Mouse (Mus musculus) telencephalon, adult 2 months (tissue): ENCODE data around the gene Azgp1.
"Not testable (repeated sequence)": the region's sequence is repeated elsewhere in the genome, so short reads cannot be mapped to it uniquely, and the experiment has no call there.

Experiments
- DNase-seq: peaks from one replicate; pipeline ENCODE4 v3.0.0-alpha.2; 2011; ENCODE audit warnings: low read depth, low spot score

The Azgp1 gene

DNA sequence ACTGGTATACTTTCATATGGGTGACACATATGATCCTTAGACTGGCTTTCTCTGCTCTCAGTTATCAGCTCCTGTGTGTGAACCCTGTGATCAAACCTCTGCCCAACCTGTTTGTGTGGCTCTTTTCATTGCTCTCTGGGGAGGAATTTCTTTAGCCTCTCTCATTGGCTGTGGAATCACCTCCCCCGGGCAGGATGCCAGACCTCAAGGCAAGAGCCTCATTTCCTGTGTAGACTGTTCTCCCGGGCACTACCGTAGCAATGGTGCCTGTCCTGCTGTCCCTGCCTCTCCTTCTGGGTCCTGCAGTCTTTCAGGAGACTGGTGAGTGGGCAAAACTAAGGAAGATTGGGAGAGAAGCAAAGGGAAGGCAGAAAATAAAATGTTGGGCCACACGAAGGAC is at the start of gene Azgp1:
TSS of gene Azgp1 (plus strand) at position 221 of the 400 bp plus-strand sequence.
- no peak for DNase-seq

DNA sequence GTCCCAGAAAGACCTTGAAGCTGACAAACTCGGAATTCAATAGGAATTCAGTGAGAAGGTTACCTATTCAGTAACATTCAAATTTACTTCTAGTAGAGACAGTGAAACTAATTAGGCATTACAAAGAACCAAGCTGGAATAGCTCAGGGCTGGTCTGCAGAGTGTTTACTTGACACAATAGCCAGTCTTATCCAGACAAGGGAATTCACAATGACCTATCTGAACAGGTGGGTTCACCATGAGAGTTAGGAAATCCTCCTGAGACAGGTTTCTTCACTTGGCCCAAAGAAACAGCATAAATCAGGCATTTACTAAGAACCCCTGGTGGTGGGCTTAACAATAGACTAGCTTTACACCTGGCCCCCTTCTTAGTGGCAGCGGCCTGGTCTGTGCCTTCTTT is 47.4 kb upstream of the Azgp1 start:
- DNase-seq: not testable (repeated sequence)

DNA sequence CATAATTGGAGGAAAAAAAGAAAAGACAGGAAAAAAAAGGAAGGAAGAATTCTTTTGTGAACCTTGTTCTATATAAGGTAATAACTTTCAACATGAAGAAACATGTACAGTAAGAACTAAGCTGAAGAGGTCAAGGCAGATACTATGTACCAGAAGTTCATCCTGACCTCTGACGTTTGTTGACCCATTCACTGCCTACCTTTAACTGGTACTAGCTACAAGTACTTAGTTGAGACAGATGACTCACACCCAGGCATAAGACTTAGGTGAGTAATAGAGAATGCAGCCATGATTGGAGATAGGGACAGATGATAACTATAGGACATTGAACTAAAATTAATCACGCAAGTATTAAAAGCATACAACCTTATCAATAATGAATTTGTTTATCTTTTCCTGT is 44.8 kb upstream of the Azgp1 start:
- no peak for DNase-seq

DNA sequence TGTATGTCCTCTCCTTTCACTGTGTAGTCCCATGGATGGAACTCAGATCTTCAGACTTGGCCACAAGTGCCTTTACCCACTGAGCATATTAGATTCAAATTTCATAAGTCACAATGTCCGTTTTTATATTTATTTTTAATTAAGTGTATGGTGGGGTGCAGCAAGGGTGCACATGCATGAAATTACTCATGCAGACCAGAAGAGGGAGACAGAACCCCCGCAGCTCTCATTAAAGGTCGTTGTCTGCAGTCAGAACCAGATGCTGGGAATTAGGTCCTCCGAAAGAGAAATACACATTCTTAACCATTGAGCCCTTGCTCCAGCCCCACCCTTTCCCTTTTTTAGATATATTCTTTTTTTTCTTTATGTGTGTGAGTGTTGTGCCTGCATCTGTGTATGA is 44.1 kb upstream of the Azgp1 start:
- no peak for DNase-seq

DNA sequence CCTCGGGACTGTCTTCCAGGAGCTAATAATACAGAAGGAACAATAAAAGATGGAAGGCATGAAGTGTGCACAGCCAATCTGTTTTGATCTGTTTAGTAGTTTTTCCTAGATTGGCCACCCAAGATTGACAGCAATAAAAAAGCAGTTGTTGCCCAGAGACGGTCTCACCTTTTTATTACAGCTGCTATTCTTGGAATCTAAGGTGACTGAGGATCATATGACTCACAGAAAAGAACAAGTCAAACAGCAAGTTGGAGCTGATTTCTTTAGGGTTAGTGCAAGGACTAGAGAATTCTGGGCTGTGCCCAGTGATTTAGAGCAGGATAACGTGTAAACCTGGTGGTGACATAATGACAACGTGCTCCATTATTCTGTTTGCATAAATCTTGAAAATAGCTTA is 40.4 kb upstream of the Azgp1 start:
- DNase-seq: no peak

DNA sequence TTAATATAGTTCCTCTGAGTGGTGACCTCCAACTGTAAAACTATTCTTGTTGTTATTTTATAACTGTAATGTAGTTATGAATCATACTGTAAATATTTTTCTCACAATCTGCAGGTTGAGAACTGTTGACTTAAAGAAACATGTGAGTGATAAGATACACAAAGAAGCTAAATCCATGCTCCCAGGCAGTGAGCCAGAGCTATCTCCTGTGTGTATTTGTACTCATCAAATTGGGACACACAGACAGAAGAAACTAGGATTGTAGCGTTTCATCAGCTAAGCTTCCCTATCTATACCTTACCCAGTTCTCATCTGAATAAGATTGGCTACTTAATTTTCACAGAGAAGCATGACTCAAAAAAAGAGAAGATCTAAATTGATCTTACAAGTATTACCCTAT is 38.2 kb upstream of the Azgp1 start:
- no peak for DNase-seq

DNA sequence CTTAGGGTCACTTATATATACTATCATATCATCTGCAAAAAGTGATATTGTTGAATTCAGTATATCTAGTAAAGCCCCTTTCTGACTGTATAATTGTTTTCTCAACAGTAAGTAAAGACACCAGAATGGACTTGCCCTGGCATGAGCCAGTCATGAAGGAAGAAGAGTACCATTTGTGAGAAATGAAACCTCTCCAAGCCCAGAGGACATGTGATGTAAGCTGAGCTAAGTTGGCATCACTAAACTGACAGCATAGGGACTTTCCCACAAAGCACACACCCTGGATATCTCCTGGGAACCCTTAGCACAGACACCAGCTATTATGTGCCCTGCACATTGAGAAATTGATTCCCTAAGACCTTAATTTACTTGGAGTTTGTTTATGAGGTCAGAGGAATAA is 34.0 kb upstream of the Azgp1 start:
- DNase-seq: no peak

DNA sequence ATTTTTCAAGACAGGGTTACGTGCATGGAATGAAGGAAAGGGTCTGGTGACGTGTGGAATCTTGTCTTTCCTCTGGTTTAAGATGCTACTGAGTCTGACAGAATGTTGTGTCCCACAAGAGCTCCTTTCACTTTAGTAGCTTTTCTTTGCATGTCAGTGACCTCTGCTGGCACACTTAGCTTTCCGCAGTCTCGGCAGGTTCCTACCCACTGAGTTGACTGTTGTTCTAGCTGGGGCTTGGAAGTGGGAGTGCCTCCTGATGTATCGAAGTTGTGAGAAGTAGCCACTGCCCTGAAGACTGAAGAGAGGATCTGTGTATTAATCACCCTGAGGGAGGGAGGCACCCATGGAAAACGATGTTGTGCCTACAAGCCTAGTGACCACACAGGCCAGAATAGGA is 30.1 kb upstream of the Azgp1 start:
- no peak for DNase-seq

DNA sequence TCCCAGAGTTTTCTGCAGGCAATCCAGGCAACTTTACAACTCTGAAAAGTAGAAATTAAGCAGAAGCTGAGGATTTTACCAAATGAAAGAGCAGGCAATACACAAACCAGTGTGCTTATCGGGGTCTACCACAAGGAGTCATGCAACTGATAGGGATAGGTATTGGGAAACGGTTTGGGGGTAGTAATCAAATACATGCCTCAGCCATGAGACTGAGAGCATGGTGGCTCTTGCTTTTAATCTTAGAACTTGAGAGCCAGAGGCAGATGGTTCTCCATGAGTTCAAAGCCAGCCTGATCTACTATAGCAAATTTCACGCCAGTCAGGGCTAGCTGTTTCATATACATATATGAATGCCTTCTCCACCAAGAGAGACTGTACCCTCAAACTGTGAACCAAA is 24.9 kb upstream of the Azgp1 start:
- DNase-seq: no peak

DNA sequence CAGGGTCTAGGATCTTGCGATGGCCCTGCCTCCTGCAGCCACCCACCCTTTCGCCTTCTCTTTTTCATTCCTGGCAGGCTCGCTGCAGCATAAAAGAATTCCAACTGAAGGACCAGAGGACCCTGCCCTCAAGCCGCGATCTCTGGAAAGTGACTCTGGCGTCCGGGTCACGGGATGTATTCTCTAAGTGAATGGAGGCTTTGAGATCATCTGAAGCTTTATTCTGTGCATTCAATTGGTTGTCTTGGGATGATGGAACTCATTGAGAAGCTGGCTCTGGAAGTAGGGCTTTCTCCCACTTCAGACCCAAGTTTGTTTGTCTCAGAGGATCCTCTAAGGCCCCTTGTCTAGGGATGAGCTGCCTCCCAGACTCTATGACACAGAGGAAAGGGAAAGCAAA is 18.4 kb upstream of the Azgp1 start, which contains the start of gene Gjc3:
TSS of gene Gjc3 (minus strand) at position 154 of the 400 bp plus-strand sequence.
- peak; percentile 21 for DNase-seq

DNA sequence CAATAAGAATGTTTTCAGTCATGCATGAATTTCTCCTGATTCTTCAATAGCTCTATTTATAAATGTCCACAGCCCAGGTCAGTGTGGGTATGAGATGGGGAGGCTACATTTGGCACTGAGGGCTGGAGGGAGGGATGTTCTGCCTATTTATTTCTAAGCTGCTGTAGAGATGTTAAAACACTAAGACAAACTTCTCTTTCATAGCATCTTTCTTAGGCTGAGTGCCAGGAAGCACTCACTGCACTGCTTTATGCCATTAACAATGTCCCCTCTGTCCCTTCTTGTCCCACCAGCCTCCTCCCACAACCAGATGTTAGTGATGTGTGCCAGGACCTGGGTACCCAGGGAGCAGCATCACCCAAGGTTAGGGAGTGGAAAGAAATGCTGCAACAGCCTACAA is 14.8 kb upstream of the Azgp1 start:
- peak; percentile 88 for DNase-seq

DNA sequence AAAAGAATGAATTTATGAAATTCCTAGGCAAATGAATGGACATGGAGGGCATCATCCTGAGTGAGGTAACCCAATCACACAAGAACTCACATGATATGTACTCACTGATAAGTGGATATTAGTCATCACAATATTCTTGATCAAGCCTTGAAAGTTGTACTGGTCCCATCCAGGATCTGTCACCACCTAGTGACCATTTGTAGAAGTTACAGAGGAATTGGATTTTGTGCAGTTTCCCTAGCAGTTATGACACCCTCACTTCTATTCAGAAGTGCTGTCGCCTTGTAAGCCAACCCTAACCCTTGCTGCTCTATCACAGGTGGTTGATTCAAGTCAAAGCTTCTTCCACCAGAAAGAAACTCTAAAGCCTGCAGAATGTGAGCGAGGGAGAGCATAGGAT is 8.2 kb upstream of the Azgp1 start:
- DNase-seq: no peak

DNA sequence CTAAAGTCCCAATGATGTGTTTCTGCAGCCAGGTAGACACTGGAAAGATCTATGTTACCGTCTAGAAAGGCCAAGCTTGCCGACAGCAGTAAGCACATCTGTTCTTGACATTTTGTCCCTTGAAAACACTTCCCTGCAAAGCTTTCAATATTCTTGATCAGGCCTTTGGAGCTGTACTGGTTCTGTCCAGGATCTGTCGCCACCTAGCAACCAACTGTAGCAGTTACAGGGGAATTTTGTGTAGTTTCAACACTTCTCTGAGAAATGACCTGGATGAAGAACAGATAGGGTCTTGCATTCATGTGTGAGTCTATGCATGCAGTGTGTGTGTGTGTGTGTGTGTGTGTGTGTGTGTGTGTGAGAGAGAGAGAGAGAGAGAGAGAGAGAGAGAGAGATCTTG is 7.6 kb upstream of the Azgp1 start:
- peak; percentile 11 for DNase-seq

DNA sequence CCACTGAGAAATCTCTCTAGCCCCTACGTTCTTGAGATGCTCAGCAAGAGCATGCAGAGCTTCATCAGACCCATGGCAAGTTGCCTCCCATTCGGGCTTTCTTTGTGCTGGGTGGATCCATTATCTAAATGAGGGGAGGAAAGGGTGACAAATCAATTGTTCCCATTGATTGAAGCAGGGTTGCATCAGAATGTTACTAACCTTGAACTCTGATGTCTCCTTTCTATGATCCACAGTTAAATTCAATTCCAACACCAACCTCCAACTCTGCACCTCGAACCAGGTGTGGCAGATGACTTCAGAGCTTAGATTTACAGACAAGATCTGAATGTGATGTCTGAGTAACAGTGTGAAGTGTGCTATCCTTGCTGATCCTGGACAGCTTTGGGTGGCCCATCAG is 6.6 kb upstream of the Azgp1 start:
- DNase-seq: no peak

DNA sequence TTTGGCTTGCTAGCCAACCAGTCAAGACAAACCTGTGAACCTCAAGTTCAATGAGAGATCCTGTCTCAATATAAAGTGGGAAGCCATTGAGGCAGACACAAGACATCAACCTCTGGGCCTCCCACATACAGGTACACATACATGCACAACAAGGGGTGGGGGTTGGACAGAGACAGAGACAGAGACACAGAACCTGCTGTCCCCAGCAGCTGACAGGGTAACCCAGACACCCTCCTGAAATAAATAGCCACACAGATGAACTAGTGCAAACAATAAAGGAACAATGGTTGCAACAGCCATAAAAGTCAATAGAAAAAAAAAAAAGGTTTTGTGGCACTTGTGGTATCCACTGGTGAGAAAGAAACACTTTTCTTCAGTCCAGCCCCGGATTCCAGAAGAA is 5.9 kb upstream of the Azgp1 start:
- DNase-seq: no peak

DNA sequence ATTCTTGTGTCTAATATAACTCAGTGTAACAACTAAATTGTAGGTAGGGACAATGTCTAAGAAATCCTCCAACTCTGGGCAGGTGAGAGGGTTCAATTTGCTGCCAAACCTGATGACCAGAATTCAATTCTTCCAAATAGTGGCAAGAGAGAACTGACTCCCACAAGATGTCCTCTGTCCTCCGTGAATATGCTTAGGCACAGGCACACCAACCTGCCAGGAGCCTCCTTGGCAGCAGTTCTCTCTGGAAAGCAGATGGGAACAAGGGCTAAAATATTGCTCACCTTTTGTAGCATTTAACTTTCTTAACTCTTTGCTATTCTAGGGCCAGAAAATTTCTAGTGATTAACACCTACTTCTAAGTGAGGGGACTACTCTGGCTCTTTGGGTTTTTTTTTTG is 4.0 kb upstream of the Azgp1 start:
- DNase-seq: no peak

DNA sequence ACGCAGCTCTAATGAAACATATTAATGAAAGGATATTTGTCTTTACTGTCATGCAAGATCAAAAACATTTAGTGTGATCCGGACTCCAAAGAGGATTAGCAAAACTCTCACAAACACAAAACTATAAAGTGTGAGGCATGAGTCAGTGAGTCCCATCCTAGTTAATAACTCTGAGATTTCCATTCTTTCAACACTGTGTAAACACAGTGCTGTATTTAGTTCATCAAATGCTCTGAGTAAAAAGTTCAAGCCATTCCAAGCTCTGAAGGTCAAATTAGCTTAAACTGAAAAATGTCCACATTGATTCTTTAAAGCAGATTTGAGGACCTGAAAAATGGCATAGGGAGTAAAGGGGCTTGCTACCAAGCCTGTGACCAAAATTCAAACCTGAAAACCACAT is 2.2 kb upstream of the Azgp1 start:
- no peak for DNase-seq

DNA sequence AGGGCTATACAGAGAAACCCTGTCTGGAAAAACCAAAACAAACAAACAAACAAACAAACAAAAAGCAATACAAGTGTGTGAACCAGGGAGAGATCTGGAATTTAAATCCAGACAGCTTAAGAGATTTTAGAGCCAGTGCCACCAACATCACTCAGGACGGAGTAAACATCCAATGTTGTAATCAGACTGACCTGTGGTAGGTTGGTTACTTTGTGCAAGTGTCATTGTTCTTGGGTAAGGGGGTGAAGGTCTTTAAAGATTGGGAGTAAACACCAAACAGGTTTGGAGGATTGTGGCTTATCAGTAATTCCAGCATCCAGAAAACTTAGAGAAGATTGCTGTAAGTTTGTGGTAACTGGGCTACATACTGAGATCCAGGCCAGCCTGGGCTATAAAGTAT is 5.0 kb downstream of the Azgp1 start:
- no peak for DNase-seq

DNA sequence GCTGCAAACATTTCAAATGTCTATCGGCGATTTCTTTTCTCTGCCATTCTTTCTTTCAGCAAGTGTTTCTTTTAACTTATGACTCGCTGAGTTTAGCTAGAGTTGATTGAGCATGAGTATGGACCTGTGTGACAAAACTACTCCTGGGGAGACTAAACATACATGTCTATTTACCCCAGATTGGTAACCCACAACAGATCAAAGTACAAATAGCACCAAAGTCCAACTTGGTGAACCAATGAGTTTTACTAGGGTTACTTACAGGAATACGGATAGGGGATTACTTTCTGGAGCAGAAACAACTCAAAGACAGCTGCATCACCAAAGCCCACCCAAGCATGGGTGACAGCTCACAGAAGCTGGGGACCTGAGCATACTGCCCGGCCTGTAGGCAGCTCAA is 28.1 kb downstream of the Azgp1 start:
- no peak for DNase-seq

DNA sequence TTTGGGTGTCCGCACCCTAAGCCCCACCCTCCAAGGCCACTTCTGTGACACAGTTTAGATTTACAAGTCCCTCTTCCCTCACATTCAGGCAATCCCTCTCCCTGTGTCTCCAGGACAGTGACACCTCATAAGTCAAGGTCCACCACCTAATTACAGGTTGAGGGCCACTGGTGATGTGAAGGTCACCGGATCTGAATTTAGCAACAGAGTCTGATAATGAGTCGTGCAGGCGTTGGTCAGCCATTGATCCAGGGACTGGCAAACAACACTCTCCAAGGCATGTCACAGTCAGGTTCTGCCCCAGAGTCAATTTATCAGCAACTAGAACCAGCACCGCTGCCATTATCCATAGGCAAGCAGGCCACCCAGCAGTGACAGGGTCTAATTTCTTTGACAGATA is 31.1 kb downstream of the Azgp1 start:
- no peak for DNase-seq

DNA sequence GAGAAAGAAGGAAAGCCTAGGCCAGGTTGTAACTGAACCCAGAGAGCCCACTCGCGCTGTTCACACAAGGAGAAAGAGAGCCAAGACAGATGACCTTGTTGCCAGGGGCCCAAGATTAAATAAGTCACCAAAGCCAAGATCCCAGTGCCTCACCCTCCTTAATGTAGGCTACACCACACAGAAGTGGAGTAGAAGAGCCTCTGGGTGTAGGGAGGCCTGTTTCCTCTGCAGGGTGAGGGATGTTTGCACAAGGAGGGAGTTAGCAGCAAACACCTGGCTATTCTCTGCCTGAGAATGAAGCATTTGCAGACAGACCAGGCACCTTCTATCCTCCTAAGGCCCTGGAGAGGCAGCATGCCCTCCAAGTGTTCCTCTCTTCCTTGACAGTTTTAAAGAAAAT is 35.2 kb downstream of the Azgp1 start:
- DNase-seq: no peak

DNA sequence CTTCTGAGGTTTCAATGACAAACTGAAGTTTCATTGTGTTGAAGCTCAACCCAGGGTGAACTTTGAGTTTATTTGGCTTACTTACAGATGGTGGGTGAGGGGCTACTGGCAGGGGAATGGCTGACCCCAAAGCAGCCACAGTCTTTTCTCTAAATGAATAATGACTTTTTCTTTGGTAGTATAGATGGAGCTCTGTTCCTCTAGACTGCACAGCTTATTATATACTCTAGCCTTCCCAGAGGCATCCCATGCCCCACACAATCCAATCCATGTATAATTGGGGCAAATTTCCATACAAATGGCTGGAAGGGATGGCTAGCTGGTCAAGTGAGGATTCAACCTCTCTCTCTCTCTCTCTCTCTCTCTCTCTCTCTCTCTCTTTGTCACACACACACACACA is 35.7 kb downstream of the Azgp1 start:
- DNase-seq: no peak

DNA sequence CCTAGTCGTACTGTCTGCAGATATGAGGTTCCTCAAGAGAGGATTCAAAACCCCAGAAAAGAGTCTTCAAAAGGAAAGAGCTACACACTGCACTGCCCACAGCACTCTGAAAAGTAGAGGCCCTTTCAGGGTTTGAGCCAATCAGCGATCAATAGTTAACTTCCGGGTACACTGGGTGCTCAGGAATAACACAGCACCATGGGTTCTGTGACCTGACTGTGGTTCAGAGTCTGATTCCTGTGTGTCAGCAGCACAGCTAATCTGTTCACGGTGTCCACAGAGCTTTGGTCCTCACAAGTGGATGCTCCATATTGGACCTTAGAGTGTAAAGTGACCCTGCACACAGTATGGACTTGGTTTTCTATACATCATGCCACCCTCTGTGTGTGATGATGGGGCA is 38.3 kb downstream of the Azgp1 start:
- not testable (repeated sequence) for DNase-seq

DNA sequence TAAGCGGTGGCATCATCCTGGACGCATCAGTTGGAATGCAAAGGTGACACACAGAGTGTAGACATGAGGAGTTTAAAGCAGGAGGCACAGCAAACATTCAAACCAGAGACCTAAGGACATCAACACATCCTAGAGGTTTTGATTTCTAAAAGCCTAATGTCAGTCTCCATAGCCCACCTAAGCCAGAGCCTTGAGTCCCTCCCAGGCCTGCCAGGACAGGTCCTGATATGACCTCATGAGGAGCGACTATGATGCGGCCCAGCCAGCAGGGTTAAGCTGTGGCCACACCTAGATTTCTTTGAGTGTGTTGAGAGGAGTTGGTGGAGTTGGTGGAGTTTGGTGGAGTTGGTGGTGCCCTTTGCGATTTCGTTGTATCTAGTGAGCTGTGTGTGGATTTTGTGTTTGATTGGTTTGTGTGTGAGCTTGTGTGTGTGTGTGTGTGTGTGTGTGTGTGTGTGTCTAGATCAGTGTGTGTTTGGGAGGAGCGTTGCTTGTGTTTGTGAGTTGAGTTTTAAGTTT is 39.7 kb downstream of the Azgp1 start, which contains the start of the genes Smok3a and Smok3b:
TSS of gene Smok3a (plus strand) at position 301 of the 519 bp plus-strand sequence.
TSS of gene Smok3b (plus strand) at position 469 of the 519 bp plus-strand sequence.
- not testable (repeated sequence) for DNase-seq
